Mouse (Mus musculus) cortical plate, adult 2 months (tissue): ENCODE measurements around the gene Fam162b.

Experiments
- CTCF ChIP-seq: fragments of 200-500 bp; IDR thresholded peaks from 2 replicates; pipeline ENCODE4 v1.5.1; 2011; ENCODE audit warnings: mild to moderate bottlenecking, control low read depth, low read length; ENCODE audit not compliant: insufficient read depth; ENCODE audit errors: extremely low read depth
- POLR2A ChIP-seq: fragments of 200-500 bp; IDR thresholded peaks from 2 replicates; pipeline ENCODE4 v1.6.1; 2011; ENCODE audit warnings: mild to moderate bottlenecking, low read length, control low read depth; ENCODE audit not compliant: insufficient read depth; ENCODE audit errors: extremely low read depth

- TF ChIP-seq POLR2A, result no peak
- TF ChIP-seq CTCF, result no peak
Observed at GRCm38 (mm10) chr10:51596928-51597635, 6.8 kb upstream of the Fam162b start.
